Mouse (Mus musculus) myocyte (in vitro differentiated cells): ENCODE measurements around the gene Flt1.

Experiments used
- POLR2A ChIP-seq: IDR thresholded peaks from one replicate; pipeline ENCODE4 v1.6.1; 2011; ENCODE audit warnings: low read depth, mild to moderate bottlenecking, control low read depth, moderate library complexity; ENCODE audit not compliant: insufficient read length
- REST ChIP-seq: IDR thresholded peaks from one replicate; pipeline ENCODE4 v1.6.1; 2011; ENCODE audit warnings: mild to moderate bottlenecking, control low read depth, moderate library complexity; ENCODE audit not compliant: insufficient read depth, insufficient read length

- no peak for TF ChIP-seq REST
- TF ChIP-seq POLR2A: no peak
These were observed 38.2 kb upstream of the Flt1 start for GRCm38 (mm10) chr5:147764061-147764460.
